Mouse (Mus musculus): Measurements from ENCODE around the gene Drd5. TPM values are rescaled to one million over a fixed set of nuclear protein-coding genes. Genes with fewer than 3 reads are reported as not detected.
A peak's percentile ranks its signal among the peaks of the same experiment; 100 is the strongest.

Drd5 gene
- total and polyA plus RNA-seq, 3 experiments, result not detected

- Histone ChIP-seq H3K4me1 (ENCODE audit: control insufficient read depth in 1 of 2, insufficient read depth in 2 of 2, low read length in 2 of 2) (0 out of 4 replicates have a peak, but pooled peaks cover 0 to 2% of the 10 kb centered on the region in 2 experiments), H3K27me3 (ENCODE audit: control insufficient read depth in 1 of 2, insufficient read depth in 2 of 2, low read length in 2 of 2) (no peaks in the 10 kb centered on the region), H3K4me3 (ENCODE audit: control insufficient read depth in 1 of 2, insufficient read depth in 1 of 2, low read depth in 2 of 2, low read length in 2 of 2) (no peak overlapping the region), H3K27ac (ENCODE audit: control insufficient read depth, low read depth, low read length) (no peak overlapping the region), H3K79me2 (ENCODE audit: control insufficient read depth, insufficient read depth, low read length, poor library complexity) (no peaks in the 10 kb centered on the region), H3K9ac (ENCODE audit: control insufficient read depth, low read depth, low read length, poor library complexity, severe bottlenecking) (no peak overlapping the region), H3K36me3 (ENCODE audit: control insufficient read depth in 1 of 2, insufficient read depth in 2 of 2, low read length in 2 of 2) (no peaks in the 10 kb centered on the region), H3K9me3 (replicated peaks; ENCODE audit: insufficient read depth, low read length) (no peaks in the 10 kb centered on the region)
- no peak for TF ChIP-seq RCOR1 (IDR thresholded peaks at IDR 0.05; ENCODE audit: low read depth, low read length)
- 0 out of 2 replicates have a peak, but pooled peaks have one; percentile 5 for TF ChIP-seq GATA1 (IDR thresholded peaks at IDR 0.05; ENCODE audit: low read depth, low read length)
- no peak for TF ChIP-seq ETS1 (IDR thresholded peaks at IDR 0.05; ENCODE audit: low read depth, low read length)
- no peak for TF ChIP-seq CTCF (IDR thresholded peaks at IDR 0.05 in 2 of 3, conservative IDR thresholded peaks at IDR 0.05 in 1 of 3; ENCODE audit: control insufficient read depth in 1 of 3, insufficient read depth in 1 of 3, low read depth in 2 of 3, low read length in 3 of 3, poor library complexity in 1 of 3, severe bottlenecking in 1 of 3)
- no peak for TF ChIP-seq TAL1 (IDR thresholded peaks at IDR 0.05; ENCODE audit: low read length)
- TF ChIP-seq RAD21 (IDR thresholded peaks at IDR 0.05; ENCODE audit: low read depth, low read length), result no peak
- DNase-seq (ENCODE audit: low read depth, low spot score), result peak; percentile 33
Observed at GRCm38 (mm10) chr5:38273831-38274230, 45.3 kb upstream of the Drd5 start.

GRCm38 (mm10) chr5:38275771-38276170 lies 43.4 kb upstream of the Drd5 start, which contains the start of gene Otop1:
Otop1 (plus strand) TSS chr5:38275972.
- no peak within 1 kb of the TSS for H3K27ac ChIP-seq (ENCODE audit: control insufficient read depth, low read depth, low read length)
- no peaks in the 10 kb centered on the region for H3K79me2 ChIP-seq (ENCODE audit: control insufficient read depth, insufficient read depth, low read length, poor library complexity)
- no peak within 1 kb of the TSS for H3K4me3 ChIP-seq (ENCODE audit: control insufficient read depth in 1 of 2, insufficient read depth in 1 of 2, low read depth in 2 of 2, low read length in 2 of 2)
- no peak within 1 kb of the TSS for H3K9ac ChIP-seq (ENCODE audit: control insufficient read depth, low read depth, low read length, poor library complexity, severe bottlenecking)
- no peak for DNase-seq (ENCODE audit: low read depth, low spot score)
- no peaks in the 10 kb centered on the region for H3K27me3 ChIP-seq (ENCODE audit: control insufficient read depth in 1 of 2, insufficient read depth in 2 of 2, low read length in 2 of 2)
- peaks cover 0 to 2% of the 10 kb centered on the region in 2 experiments; a peak in 1 of 4 replicates for H3K36me3 ChIP-seq (ENCODE audit: control insufficient read depth in 1 of 2, insufficient read depth in 2 of 2, low read length in 2 of 2)
- peaks cover 0 to 14% of the 10 kb centered on the region in 2 experiments; a peak in 1 of 4 replicates for H3K4me1 ChIP-seq (ENCODE audit: control insufficient read depth in 1 of 2, insufficient read depth in 2 of 2, low read length in 2 of 2)
- TF ChIP-seq JUND (IDR thresholded peaks at IDR 0.05; ENCODE audit: low read depth, low read length) (no peak), USF2 (IDR thresholded peaks at IDR 0.05; ENCODE audit: borderline replicate concordance in 1 of 2, insufficient read depth in 1 of 2, low read depth in 1 of 2, low read length in 2 of 2) (no peak), NELFE (IDR thresholded peaks at IDR 0.05; ENCODE audit: low read depth, low read length) (no peak)
- H3K9me3 ChIP-seq (replicated peaks; ENCODE audit: insufficient read depth, low read length), result no peaks in the 10 kb centered on the region

DNA sequence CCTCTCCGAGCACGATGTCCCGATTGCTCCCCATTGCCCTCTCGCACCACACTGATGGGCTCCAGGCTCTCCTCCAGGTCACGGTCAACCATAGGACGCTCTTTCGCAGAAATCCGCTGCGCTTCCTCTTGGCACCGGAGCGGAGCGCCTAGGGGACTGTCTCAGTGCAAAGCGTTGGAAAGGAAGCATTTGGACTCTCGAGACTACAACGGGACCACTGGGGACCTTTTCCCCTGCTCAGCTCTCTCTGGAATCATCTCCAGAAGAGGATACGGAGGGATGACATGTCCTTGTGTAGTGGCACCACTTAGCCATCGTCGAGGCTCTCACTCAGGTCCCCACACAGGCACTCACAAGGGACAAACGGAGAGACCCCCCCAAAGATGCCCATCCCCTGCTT lies 42.7 kb upstream of the Drd5 start:
- no peaks in the 10 kb centered on the region for H3K9me3 ChIP-seq (replicated peaks; ENCODE audit: insufficient read depth, low read length)
- no peak overlapping the region for H3K4me3 ChIP-seq (ENCODE audit: control insufficient read depth in 1 of 2, insufficient read depth in 1 of 2, low read depth in 2 of 2, low read length in 2 of 2)
- H3K27me3 ChIP-seq (ENCODE audit: control insufficient read depth in 1 of 2, insufficient read depth in 2 of 2, low read length in 2 of 2), result no peaks in the 10 kb centered on the region
- H3K9ac ChIP-seq (ENCODE audit: control insufficient read depth, low read depth, low read length, poor library complexity, severe bottlenecking), result no peak overlapping the region
- H3K4me1 ChIP-seq (ENCODE audit: control insufficient read depth in 1 of 2, insufficient read depth in 2 of 2, low read length in 2 of 2), result peaks cover 0 to 14% of the 10 kb centered on the region in 2 experiments; a peak in 1 of 4 replicates
- H3K36me3 ChIP-seq (ENCODE audit: control insufficient read depth in 1 of 2, insufficient read depth in 2 of 2, low read length in 2 of 2), result peaks cover 0 to 2% of the 10 kb centered on the region in 2 experiments; a peak in 1 of 4 replicates
- no peak for DNase-seq (ENCODE audit: low read depth, low spot score)
- no peaks in the 10 kb centered on the region for H3K79me2 ChIP-seq (ENCODE audit: control insufficient read depth, insufficient read depth, low read length, poor library complexity)
- no peak overlapping the region for H3K27ac ChIP-seq (ENCODE audit: control insufficient read depth, low read depth, low read length)
- TF ChIP-seq HCFC1 (IDR thresholded peaks at IDR 0.05; ENCODE audit: low read depth, low read length), result no peak
- no peak for TF ChIP-seq MYB (IDR thresholded peaks at IDR 0.05; ENCODE audit: low read depth, low read length)
- no peak for TF ChIP-seq TAL1 (IDR thresholded peaks at IDR 0.05; ENCODE audit: low read length)
- no peak for TF ChIP-seq ZC3H11A (IDR thresholded peaks at IDR 0.05; ENCODE audit: low read depth, low read length)
- TF ChIP-seq MAX (IDR thresholded peaks at IDR 0.05; ENCODE audit: low read length), result no peak
- TF ChIP-seq NRF1 (IDR thresholded peaks at IDR 0.05; ENCODE audit: insufficient read depth, low read depth, low read length, poor library complexity, severe bottlenecking), result no peak
- TF ChIP-seq NELFE (IDR thresholded peaks at IDR 0.05; ENCODE audit: low read depth, low read length), result no peak
- TF ChIP-seq TCF12 (IDR thresholded peaks at IDR 0.05; ENCODE audit: low read depth, low read length), result no peak
- TF ChIP-seq USF1 (IDR thresholded peaks at IDR 0.05; ENCODE audit: low read depth, low read length), result no peak
- no peak for TF ChIP-seq MAFK (IDR thresholded peaks at IDR 0.05; ENCODE audit: borderline replicate concordance, low read depth, low read length)
- TF ChIP-seq CHD1 (IDR thresholded peaks at IDR 0.05; ENCODE audit: low read depth, low read length), result no peak
- TF ChIP-seq TBP (IDR thresholded peaks at IDR 0.05; ENCODE audit: low read depth, low read length), result no peak
- TF ChIP-seq ZNF384 (IDR thresholded peaks at IDR 0.05; ENCODE audit: low read depth, low read length), result no peak
